Mouse (Mus musculus): ENCODE results near the gene Thsd7b.
"Not testable (repeated sequence)": the region's sequence is repeated elsewhere in the genome, so short reads cannot be mapped to it uniquely, and the experiment has no call there.

Gene Thsd7b

GRCm38 (mm10) chr1:130085207-130085606, 812.1 kb downstream of the Thsd7b start:
- DNase-seq (ENCODE audit: extremely low spot score, low spot score) = no peak

GRCm38 (mm10) chr1:130085910-130086309, 812.8 kb downstream of the Thsd7b start:
- DNase-seq (ENCODE audit: extremely low spot score, low spot score) = no peak

GRCm38 (mm10) chr1:130099227-130099626, 826.1 kb downstream of the Thsd7b start:
- DNase-seq (ENCODE audit: extremely low spot score, low spot score) = no peak

- no peak for DNase-seq (ENCODE audit: extremely low spot score, low spot score)
Observed at GRCm38 (mm10) chr1:130112580-130113314, 839.6 kb downstream of the Thsd7b start.

GRCm38 (mm10) chr1:130113549-130113948, 840.4 kb downstream of the Thsd7b start:
- no peak for DNase-seq (ENCODE audit: extremely low spot score, low spot score)

GRCm38 (mm10) chr1:130130901-130131300, 857.8 kb downstream of the Thsd7b start:
- DNase-seq (ENCODE audit: extremely low spot score, low spot score) = no peak

GRCm38 (mm10) chr1:130166187-130166586, 893.1 kb downstream of the Thsd7b start:
- DNase-seq (ENCODE audit: extremely low spot score, low spot score) = no peak

- DNase-seq (ENCODE audit: extremely low spot score, low spot score) = no peak
Observed at GRCm38 (mm10) chr1:130167260-130167659, 894.2 kb downstream of the Thsd7b start.

- no peak for DNase-seq (ENCODE audit: extremely low spot score, low spot score)
Observed at GRCm38 (mm10) chr1:130169875-130170274, 896.8 kb downstream of the Thsd7b start.

GRCm38 (mm10) chr1:130170290-130170689, 897.2 kb downstream of the Thsd7b start:
- no peak for DNase-seq (ENCODE audit: extremely low spot score, low spot score)

GRCm38 (mm10) chr1:130186836-130187235, 913.7 kb downstream of the Thsd7b start:
- not testable (repeated sequence) for DNase-seq (ENCODE audit: extremely low spot score, low spot score)

- DNase-seq (ENCODE audit: extremely low spot score, low spot score) = no peak
Observed at GRCm38 (mm10) chr1:130192190-130193028, 919.3 kb downstream of the Thsd7b start.

GRCm38 (mm10) chr1:130217404-130217803, 944.3 kb downstream of the Thsd7b start:
- DNase-seq (ENCODE audit: extremely low spot score, low spot score) = no peak

- DNase-seq (ENCODE audit: extremely low spot score, low spot score) = no peak
Observed at GRCm38 (mm10) chr1:130222904-130223303, 949.8 kb downstream of the Thsd7b start.

- DNase-seq (ENCODE audit: extremely low spot score, low spot score) = no peak
Observed at GRCm38 (mm10) chr1:130245563-130245962, 972.5 kb downstream of the Thsd7b start.

- not testable (repeated sequence) for DNase-seq (ENCODE audit: extremely low spot score, low spot score)
Observed at GRCm38 (mm10) chr1:130246264-130246663, 973.2 kb downstream of the Thsd7b start.

GRCm38 (mm10) chr1:130246930-130247329, 973.8 kb downstream of the Thsd7b start:
- DNase-seq (ENCODE audit: extremely low spot score, low spot score) = not testable (repeated sequence)

- no peak for DNase-seq (ENCODE audit: extremely low spot score, low spot score)
Observed at GRCm38 (mm10) chr1:130262046-130262445, 988.9 kb downstream of the Thsd7b start.

Measured in neural tube, embryonic 10.5 days (tissue).